Mouse (Mus musculus) liver, embryonic 13.5 days (tissue): ENCODE results near the gene H2afv. TPM values are rescaled to one million over a fixed set of nuclear protein-coding genes. Genes with fewer than 3 reads are reported as not detected.

Source experiments
- ATAC-seq: fragments of 200-750 bp; cut with Nextera tagmentation; 2 replicates; pipeline ENCODE4 v1.8.0; 2017; ENCODE audit warnings: low read depth, mild to moderate bottlenecking, moderate number of reproducible peaks, moderate library complexity
- DNase-seq: peaks from one replicate; pipeline ENCODE4 v3.0.0; 2022
- H3K27ac ChIP-seq: fragments of 300-500 bp; sonication (generic); 2 replicates; pipeline ENCODE4 v1.5.1; 2015; ENCODE audit warnings: moderate library complexity, mild to moderate bottlenecking, inconsistent platforms
- H3K27me3 ChIP-seq: fragments of 300-500 bp; sonication (generic); 2 replicates; pipeline ENCODE4 v1.6.1; 2015; ENCODE audit warnings: mild to moderate bottlenecking, inconsistent platforms
- H3K36me3 ChIP-seq: fragments of 300-500 bp; sonication (generic); 2 replicates; pipeline ENCODE4 v1.6.1; 2015; ENCODE audit warnings: mild to moderate bottlenecking, inconsistent platforms
- H3K4me1 ChIP-seq: fragments of 300-500 bp; sonication (generic); replicated peaks from 2 replicates; pipeline ENCODE4 v1.6.1; 2015; ENCODE audit warnings: inconsistent platforms
- H3K4me2 ChIP-seq: fragments of 300-500 bp; sonication (generic); 2 replicates; pipeline ENCODE4 v1.6.1; 2015; ENCODE audit warnings: inconsistent platforms, mild to moderate bottlenecking, moderate library complexity
- H3K4me3 ChIP-seq: fragments of 300-500 bp; sonication (generic); replicated peaks from 2 replicates; pipeline ENCODE4 v1.5.1; 2015; ENCODE audit warnings: mild to moderate bottlenecking, inconsistent platforms
- H3K9ac ChIP-seq: fragments of 300-500 bp; sonication (generic); 2 replicates; pipeline ENCODE4 v1.6.1; 2015; ENCODE audit warnings: mild to moderate bottlenecking, inconsistent platforms
- H3K9me3 ChIP-seq: fragments of 300-500 bp; sonication (generic); replicated peaks from 2 replicates; pipeline ENCODE4 v1.6.1; 2016; ENCODE audit warnings: inconsistent platforms
- WGBS: fragments of 180-500 bp; shearing (Covaris S2); methylation state at CpG from one replicate; pipeline ENCODE4 v1.1.7; 2015; ENCODE audit not compliant: insufficient replicate concordance; 5-methylcytosine and 5-hydroxymethylcytosine counted together
- microRNA-seq: library from miRNA; unstranded; fragments of <30 nt; microRNA quantifications from one replicate; pipeline ENCODE4, GENCODE M21; 2016
- polyA plus RNA-seq: library from polyadenylated mRNA; unstranded; fragments of >200 nt; fragmentation: Nextera tagmentation; extraction: Ambion mirVana; gene quantifications from 2 replicates; pipeline ENCODE4 v1.2.1, GENCODE M21; 2015

Gene H2afv
- polyA plus RNA-seq, 1 experiment from 2014 or later, result 112 TPM

DNA sequence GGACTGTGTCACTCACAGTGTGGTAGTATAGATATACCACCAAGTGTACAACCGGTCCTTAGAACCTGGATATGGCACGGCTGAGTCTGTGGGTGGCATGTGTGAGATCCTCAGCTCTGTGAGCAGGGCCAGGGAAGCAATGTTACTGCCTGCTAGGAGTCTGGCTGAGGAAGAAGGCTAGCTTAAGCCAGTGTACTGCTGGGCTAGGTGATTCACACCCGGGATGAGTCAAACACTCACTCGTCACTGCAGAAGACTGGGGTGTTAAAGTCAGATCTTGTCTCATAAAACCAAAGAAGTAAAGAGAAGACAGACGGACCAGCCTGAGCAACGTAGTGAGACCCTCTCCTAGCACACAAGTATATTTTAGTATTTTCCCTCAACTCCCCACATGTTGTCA, 63.3 kb downstream of the H2afv start:
- H3K4me1 ChIP-seq, result no peaks in the 10 kb centered on the region
- no peaks in the 10 kb centered on the region for H3K27me3 ChIP-seq
- no peaks in the 10 kb centered on the region for H3K9me3 ChIP-seq
- no peak overlapping the region for H3K27ac ChIP-seq
- H3K4me2 ChIP-seq, result no peak overlapping the region
- no peak overlapping the region for H3K9ac ChIP-seq
- no peaks in the 10 kb centered on the region for H3K36me3 ChIP-seq
- DNase-seq (no peak), ATAC-seq (no peak)
- no peak overlapping the region for H3K4me3 ChIP-seq
- 76% methylated on average over 6 of the region's 6 CpGs for WGBS

Small RNAs within 50 kb of the gene (microRNA-seq; reads per million reads assigned to microRNA genes)
- 1.5 reads per million for gene Gm22123
- gene Mir7651, result not detected

Other genes with a start within 250 kb of the H2afv start
- gene A730071L15Rik, start 244.4 kb downstream of the H2afv start, polyA plus RNA-seq, result 0.09 and 0.13 TPM in 2 replicates
- gene Nudcd3, start 244.0 kb downstream of the H2afv start, polyA plus RNA-seq, result 15.9 TPM in 2 replicates
- 0.08 and 0.10 TPM in 2 replicates for gene Npc1l1, start 214.3 kb downstream of the H2afv start, polyA plus RNA-seq
- gene Ddx56, start 176.7 kb downstream of the H2afv start, polyA plus RNA-seq, result 72.6 and 78.4 TPM in 2 replicates
- 37.0 and 42.9 TPM in 2 replicates for gene Tmed4, start 169.6 kb downstream of the H2afv start, polyA plus RNA-seq
- 83.9 and 102 TPM in 2 replicates for gene Ogdh, start 152.8 kb downstream of the H2afv start, polyA plus RNA-seq
- 4.4 and 4.7 TPM in 2 replicates for gene Zmiz2, start 55.4 kb downstream of the H2afv start, polyA plus RNA-seq
- gene Ppia, start 29.0 kb downstream of the H2afv start, polyA plus RNA-seq, result 3,630 and 3,871 TPM in 2 replicates
- 11.1 and 12.6 TPM in 2 replicates for gene Purb, start 31.5 kb upstream of the H2afv start, polyA plus RNA-seq
- gene Myo1g, start 76.5 kb upstream of the H2afv start, polyA plus RNA-seq, result 4.7 and 5.3 TPM in 2 replicates
- 45.8 and 46.1 TPM in 2 replicates for gene Ccm2, start 102.4 kb upstream of the H2afv start, polyA plus RNA-seq
- 5.0 and 5.7 TPM in 2 replicates for gene Nacad, start 161.6 kb upstream of the H2afv start, polyA plus RNA-seq
- 46.1 and 46.2 TPM in 2 replicates for gene Tbrg4, start 181.6 kb upstream of the H2afv start, polyA plus RNA-seq
- not detected in 2 replicates for gene Wap, start 194.2 kb upstream of the H2afv start, polyA plus RNA-seq
- gene Ramp3, start 214.1 kb upstream of the H2afv start, polyA plus RNA-seq, result 0.15 TPM in 1 of 2 replicates, not detected in the other